Mouse (Mus musculus) kidney, adult 2 months (tissue): ENCODE measurements at regions not wholly inside any gene's neighbourhood (a gene's known extent, or its start where the extent isn't known, plus 50 kb on each side); places are given as distances from the start of the nearest gene placed in this dataset.

ENCODE experiments used
- DNase-seq: peaks from one replicate; pipeline ENCODE4 v3.0.0; 2021
- H3K27ac ChIP-seq: fragments of 200-500 bp; 2 replicates; pipeline ENCODE4 v1.5.1; 2012; ENCODE audit warnings: low read depth, low read length, control low read depth, inconsistent platforms; ENCODE audit not compliant: insufficient read depth
- H3K27me3 ChIP-seq: fragments of 200-500 bp; replicated peaks from 2 replicates; pipeline ENCODE4 v1.6.1; 2012; ENCODE audit warnings: mild to moderate bottlenecking, moderate library complexity, low read length, inconsistent platforms; ENCODE audit not compliant: control insufficient read depth, insufficient read depth
- H3K36me3 ChIP-seq: fragments of 200-500 bp; 2 replicates; pipeline ENCODE4 v1.6.1; 2012; ENCODE audit warnings: mild to moderate bottlenecking, moderate library complexity, low read length, inconsistent platforms; ENCODE audit not compliant: control insufficient read depth, insufficient read depth
- H3K4me1 ChIP-seq: fragments of 200-500 bp; 2 replicates; pipeline ENCODE4 v1.6.1; 2011; ENCODE audit warnings: low read length; ENCODE audit not compliant: control insufficient read depth, insufficient read depth
- H3K4me3 ChIP-seq: fragments of 200-500 bp; 2 replicates; pipeline ENCODE4 v1.5.1; 2011; ENCODE audit warnings: mild to moderate bottlenecking, low read depth, low read length, control low read depth; ENCODE audit not compliant: insufficient read depth
- CTCF ChIP-seq: fragments of 200-500 bp; conservative IDR thresholded peaks from 2 replicates; pipeline ENCODE4 v1.5.1; 2011; ENCODE audit warnings: low read depth, mild to moderate bottlenecking, control low read depth, low read length, moderate library complexity, mixed read lengths; ENCODE audit not compliant: insufficient read depth, insufficient read length
- POLR2A ChIP-seq: fragments of 200-500 bp; IDR thresholded peaks from one replicate; pipeline ENCODE4 v1.6.1; 2011; ENCODE audit warnings: low read depth, low read length, control low read depth
- WGBS: fragments of 180-500 bp; shearing (Covaris S2); methylation state at CpG from one replicate; pipeline ENCODE4 v1.1.7; 2018; 5-methylcytosine and 5-hydroxymethylcytosine counted together

- no peaks in the 10 kb centered on the region for H3K36me3 ChIP-seq
- H3K4me1 ChIP-seq = no peaks in the 10 kb centered on the region
- no peaks in the 10 kb centered on the region for H3K27me3 ChIP-seq
- WGBS = 52% methylated on average over 5 of the region's 5 CpGs
- DNase-seq = peak; percentile 35
- no peak overlapping the region for H3K4me3 ChIP-seq
- no peak overlapping the region for H3K27ac ChIP-seq
- TF ChIP-seq POLR2A = no peak
- no peak for TF ChIP-seq CTCF
Observed at GRCm38 (mm10) chr9:63836565-63837284, 78.9 kb upstream of the Smad3 start.

GRCm38 (mm10) chr9:63836036-63836435, 78.2 kb upstream of the Smad3 start:
- no peak for DNase-seq
- no peak overlapping the region for H3K27ac ChIP-seq
- H3K27me3 ChIP-seq = no peaks in the 10 kb centered on the region
- no peaks in the 10 kb centered on the region for H3K4me1 ChIP-seq
- WGBS = 64% methylated on average over 11 of the region's 11 CpGs
- H3K36me3 ChIP-seq = no peaks in the 10 kb centered on the region
- H3K4me3 ChIP-seq = no peak overlapping the region
- TF ChIP-seq CTCF (no peak), POLR2A (no peak)

GRCm38 (mm10) chr9:63834416-63834815, 76.6 kb upstream of the Smad3 start:
- Histone ChIP-seq H3K4me1 (no peaks in the 10 kb centered on the region), H3K4me3 (no peak overlapping the region), H3K27me3 (no peaks in the 10 kb centered on the region), H3K27ac (no peak overlapping the region), H3K36me3 (no peaks in the 10 kb centered on the region)
- no peak for DNase-seq
- WGBS = 78% methylated on average over 3 of the region's 3 CpGs
- TF ChIP-seq POLR2A = no peak
- no peak for TF ChIP-seq CTCF

- 91% methylated on average over 3 of the region's 3 CpGs for WGBS
- H3K36me3 ChIP-seq = no peaks in the 10 kb centered on the region
- H3K4me1 ChIP-seq = no peaks in the 10 kb centered on the region
- DNase-seq = no peak
- no peak overlapping the region for H3K27ac ChIP-seq
- H3K4me3 ChIP-seq = no peak overlapping the region
- H3K27me3 ChIP-seq = no peaks in the 10 kb centered on the region
- TF ChIP-seq CTCF (no peak), POLR2A (no peak)
Observed at GRCm38 (mm10) chr9:63818163-63818562, 60.4 kb upstream of the Smad3 start.

- Histone ChIP-seq H3K4me1 (no peaks in the 10 kb centered on the region), H3K27me3 (no peaks in the 10 kb centered on the region), H3K36me3 (no peaks in the 10 kb centered on the region), H3K4me3 (no peak overlapping the region), H3K27ac (no peak overlapping the region)
- peak; percentile 23 for DNase-seq
- TF ChIP-seq CTCF (peak; percentile 54), POLR2A (no peak)
- WGBS = 78% methylated on average over 2 of the region's 2 CpGs
Observed at GRCm38 (mm10) chr9:63816540-63816939, 58.7 kb upstream of the Smad3 start.

GRCm38 (mm10) chr9:63809901-63810587, 52.2 kb upstream of the Smad3 start:
- DNase-seq = no peak
- Histone ChIP-seq H3K36me3 (no peaks in the 10 kb centered on the region), H3K4me3 (no peak overlapping the region), H3K27me3 (no peaks in the 10 kb centered on the region), H3K4me1 (no peaks in the 10 kb centered on the region), H3K27ac (no peak overlapping the region)
- TF ChIP-seq POLR2A = no peak
- TF ChIP-seq CTCF = no peak
- WGBS = 56% methylated on average over 3 of the region's 3 CpGs
